Mouse (Mus musculus): ENCODE measurements around the gene Sorcs1.

DNA sequence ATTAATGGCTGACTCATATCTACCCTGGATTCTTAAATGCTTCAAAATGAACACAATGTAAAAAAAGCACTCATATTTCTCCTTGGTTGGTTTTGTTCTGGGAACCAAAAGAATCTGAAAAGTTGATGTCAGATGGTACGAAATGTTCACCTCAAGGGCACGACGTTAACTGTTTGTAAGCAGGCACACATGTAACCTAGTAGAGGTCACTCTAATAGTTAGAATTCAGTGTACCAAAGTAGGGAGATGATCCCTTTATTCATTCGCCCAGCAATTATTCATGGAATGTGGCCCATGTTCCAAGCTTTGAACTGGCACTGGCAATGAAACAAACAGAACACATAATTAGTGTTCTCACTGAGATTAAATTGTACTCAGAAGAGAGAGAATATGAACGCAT is 284.3 kb downstream of the Sorcs1 start:
- TF ChIP-seq POLR2A (IDR thresholded peaks at IDR 0.05; ENCODE audit: insufficient read length, low read depth) (no peak), MAX (IDR thresholded peaks at IDR 0.05; ENCODE audit: low read depth) (no peak)

Measured in myocyte (in vitro differentiated cells).